Mouse (Mus musculus): Measurements from ENCODE around the gene Zfp36. TPM values are rescaled to one million over a fixed set of nuclear protein-coding genes. Genes with fewer than 3 reads are reported as not detected.

The Zfp36 gene
- polyA plus RNA-seq, 1 experiment from 2014 or later, result 4.7 TPM

- ATAC-seq (ENCODE audit: low read depth) (no peak), DNase-seq (no peak)
- H3K9ac ChIP-seq, result no peak overlapping the region
- 90% methylated on average over 2 of the region's 2 CpGs for WGBS (ENCODE audit: insufficient replicate concordance)
- H3K4me1 ChIP-seq (replicated peaks), result no peaks in the 10 kb centered on the region; the same call in 1 of the 2 replicates
- H3K27ac ChIP-seq, result no peak overlapping the region
- H3K27me3 ChIP-seq, result no peaks in the 10 kb centered on the region
- no peak overlapping the region for H3K4me2 ChIP-seq
- H3K9me3 ChIP-seq (replicated peaks), result no peaks in the 10 kb centered on the region
- no peak overlapping the region for H3K4me3 ChIP-seq (replicated peaks)
- peaks cover 94% of the 10 kb centered on the region for H3K36me3 ChIP-seq
These were observed 51.8 kb downstream of the Zfp36 start for GRCm38 (mm10) chr7:28328260-28328659.

Other genes starting within 250 kb of the Zfp36 start
- 112 and 133 TPM in 2 replicates for gene Fbl, start 210.5 kb downstream of the Zfp36 start, polyA plus RNA-seq (2015; fragmentation: Nextera tagmentation; extraction: Ambion mirVana)
- 1.6 and 1.7 TPM in 2 replicates for gene Dyrk1b, start 200.8 kb downstream of the Zfp36 start, polyA plus RNA-seq (2015; fragmentation: Nextera tagmentation; extraction: Ambion mirVana)
- gene Eid2, start 112.4 kb downstream of the Zfp36 start, polyA plus RNA-seq (2015; fragmentation: Nextera tagmentation; extraction: Ambion mirVana), result 0.28 and 0.40 TPM in 2 replicates
- gene Eid2b, start 102.5 kb downstream of the Zfp36 start, polyA plus RNA-seq (2015; fragmentation: Nextera tagmentation; extraction: Ambion mirVana), result 2.5 and 2.6 TPM in 2 replicates
- not detected in 2 replicates for gene Selenov, start 89.1 kb downstream of the Zfp36 start, polyA plus RNA-seq (2015; fragmentation: Nextera tagmentation; extraction: Ambion mirVana)
- gene Dll3, start 78.0 kb downstream of the Zfp36 start, polyA plus RNA-seq (2015; fragmentation: Nextera tagmentation; extraction: Ambion mirVana), result 0.06 and 0.07 TPM in 2 replicates
- 114 and 118 TPM in 2 replicates for gene Timm50, start 68.2 kb downstream of the Zfp36 start, polyA plus RNA-seq (2015; fragmentation: Nextera tagmentation; extraction: Ambion mirVana)
- gene Supt5, start 41.5 kb downstream of the Zfp36 start, polyA plus RNA-seq (2015; fragmentation: Nextera tagmentation; extraction: Ambion mirVana), result 35.2 and 42.8 TPM in 2 replicates
- gene Rps16, start 29.6 kb downstream of the Zfp36 start, polyA plus RNA-seq (2015; fragmentation: Nextera tagmentation; extraction: Ambion mirVana), result 937 and 964 TPM in 2 replicates
- 4.9 and 5.0 TPM in 2 replicates for gene Plekhg2, start 7.7 kb downstream of the Zfp36 start, polyA plus RNA-seq (2015; fragmentation: Nextera tagmentation; extraction: Ambion mirVana)
- 28.1 and 31.8 TPM in 2 replicates for gene Med29, start 12.5 kb upstream of the Zfp36 start, polyA plus RNA-seq (2015; fragmentation: Nextera tagmentation; extraction: Ambion mirVana)
- 30.7 and 33.4 TPM in 2 replicates for gene Paf1, start 12.7 kb upstream of the Zfp36 start, polyA plus RNA-seq (2015; fragmentation: Nextera tagmentation; extraction: Ambion mirVana)
- 32.1 and 32.9 TPM in 2 replicates for gene Gmfg, start 57.2 kb upstream of the Zfp36 start, polyA plus RNA-seq (2015; fragmentation: Nextera tagmentation; extraction: Ambion mirVana)
- gene Lrfn1, start 71.7 kb upstream of the Zfp36 start, polyA plus RNA-seq (2015; fragmentation: Nextera tagmentation; extraction: Ambion mirVana), result 0.15 and 0.36 TPM in 2 replicates
- gene Ifnl2, start 130.2 kb upstream of the Zfp36 start, polyA plus RNA-seq (2015; fragmentation: Nextera tagmentation; extraction: Ambion mirVana), result not detected in 2 replicates
- gene Ifnl3, start 142.6 kb upstream of the Zfp36 start, polyA plus RNA-seq (2015; fragmentation: Nextera tagmentation; extraction: Ambion mirVana), result not detected in 2 replicates
- gene Sycn, start 160.6 kb upstream of the Zfp36 start, polyA plus RNA-seq (2015; fragmentation: Nextera tagmentation; extraction: Ambion mirVana), result not detected in 2 replicates
- not detected in 2 replicates for gene Nccrp1, start 167.0 kb upstream of the Zfp36 start, polyA plus RNA-seq (2015; fragmentation: Nextera tagmentation; extraction: Ambion mirVana)
- 4.1 and 5.8 TPM in 2 replicates for gene Samd4b, start 217.9 kb upstream of the Zfp36 start, polyA plus RNA-seq (2015; fragmentation: Nextera tagmentation; extraction: Ambion mirVana)
- gene Pak4, start 217.9 kb upstream of the Zfp36 start, polyA plus RNA-seq (2015; fragmentation: Nextera tagmentation; extraction: Ambion mirVana), result 16.2 and 18.5 TPM in 2 replicates